Mouse (Mus musculus): ENCODE measurements at regions not wholly inside any gene's neighbourhood (a gene's known extent, or its start where the extent isn't known, plus 50 kb on each side); places are given as distances from the start of the nearest gene placed in this dataset.

- 75% methylated on average over 2 of the region's 2 CpGs for WGBS
- Histone ChIP-seq H3K9me3 (ENCODE audit: control insufficient read depth, low read depth, low read length) (no peaks in the 10 kb centered on the region), H3K36me3 (ENCODE audit: control insufficient read depth, insufficient read depth, low read length) (no peaks in the 10 kb centered on the region), H3K27ac (ENCODE audit: low read length) (no peak overlapping the region), H3K27me3 (ENCODE audit: control insufficient read depth, insufficient read depth, low read length) (no peaks in the 10 kb centered on the region), H3K4me2 (replicated peaks; ENCODE audit: low read depth, low read length) (no peak overlapping the region), H3K4me1 (ENCODE audit: control insufficient read depth, insufficient read depth, low read length) (peaks cover 3% of the 10 kb centered on the region; the same call in 1 of the 2 replicates), H3K4me3 (ENCODE audit: low read depth, low read length) (no peak overlapping the region), H3K9ac (replicated peaks; ENCODE audit: low read depth, low read length) (no peak overlapping the region)
- no peak for ATAC-seq (ENCODE audit: insufficient number of reproducible peaks, insufficient read depth, low FRiP score, low read depth)
Measured at GRCm38 (mm10) chr17:49275421-49275820, 152.7 kb upstream of the Mocs1 start.

- WGBS, result 93% methylated on average over 2 of the region's 2 CpGs
- no peak for ATAC-seq (ENCODE audit: insufficient number of reproducible peaks, insufficient read depth, low FRiP score, low read depth)
- H3K4me2 ChIP-seq (replicated peaks; ENCODE audit: low read depth, low read length), result no peak overlapping the region
Measured at GRCm38 (mm10) chr17:49275916-49276315, 152.2 kb upstream of the Mocs1 start.

GRCm38 (mm10) chr17:49278541-49278940 is 149.6 kb upstream of the Mocs1 start:
- no peaks in the 10 kb centered on the region for H3K27me3 ChIP-seq (ENCODE audit: control insufficient read depth, insufficient read depth, low read length)
- H3K9ac ChIP-seq (replicated peaks; ENCODE audit: low read depth, low read length), result no peak overlapping the region
- no peaks in the 10 kb centered on the region for H3K36me3 ChIP-seq (ENCODE audit: control insufficient read depth, insufficient read depth, low read length)
- 53% methylated on average over 8 of the region's 8 CpGs for WGBS
- no peak overlapping the region for H3K4me2 ChIP-seq (replicated peaks; ENCODE audit: low read depth, low read length)
- peaks cover 3% of the 10 kb centered on the region; the same call in 1 of the 2 replicates for H3K4me1 ChIP-seq (ENCODE audit: control insufficient read depth, insufficient read depth, low read length)
- no peak for ATAC-seq (ENCODE audit: insufficient number of reproducible peaks, insufficient read depth, low FRiP score, low read depth)
- H3K27ac ChIP-seq (ENCODE audit: low read length), result peak overlapping the region; percentile 39; the same call in 1 of the 2 replicates
- H3K9me3 ChIP-seq (ENCODE audit: control insufficient read depth, low read depth, low read length), result no peaks in the 10 kb centered on the region
- H3K4me3 ChIP-seq (ENCODE audit: low read depth, low read length), result no peak overlapping the region

More at GRCm38 (mm10) chr17:49275916-49276315, 152.2 kb upstream of the Mocs1 start:
- H3K27me3 ChIP-seq (ENCODE audit: control insufficient read depth, insufficient read depth, low read length), result no peaks in the 10 kb centered on the region
- H3K9ac ChIP-seq (replicated peaks; ENCODE audit: low read depth, low read length), result no peak overlapping the region
- H3K4me1 ChIP-seq (ENCODE audit: control insufficient read depth, insufficient read depth, low read length), result peaks cover 3% of the 10 kb centered on the region; the same call in 1 of the 2 replicates
- H3K27ac ChIP-seq (ENCODE audit: low read length), result no peak overlapping the region
- no peaks in the 10 kb centered on the region for H3K9me3 ChIP-seq (ENCODE audit: control insufficient read depth, low read depth, low read length)
- no peak overlapping the region for H3K4me3 ChIP-seq (ENCODE audit: low read depth, low read length)
- no peaks in the 10 kb centered on the region for H3K36me3 ChIP-seq (ENCODE audit: control insufficient read depth, insufficient read depth, low read length)

- no peak overlapping the region for H3K4me3 ChIP-seq (ENCODE audit: low read depth, low read length)
- H3K36me3 ChIP-seq (ENCODE audit: control insufficient read depth, insufficient read depth, low read length), result no peaks in the 10 kb centered on the region
- peak overlapping the region; percentile 39; the same call in 1 of the 2 replicates for H3K27ac ChIP-seq (ENCODE audit: low read length)
- no peaks in the 10 kb centered on the region for H3K27me3 ChIP-seq (ENCODE audit: control insufficient read depth, insufficient read depth, low read length)
- no peak overlapping the region for H3K4me2 ChIP-seq (replicated peaks; ENCODE audit: low read depth, low read length)
- H3K9me3 ChIP-seq (ENCODE audit: control insufficient read depth, low read depth, low read length), result no peaks in the 10 kb centered on the region
- 67% methylated on average over 10 of the region's 10 CpGs for WGBS
- H3K9ac ChIP-seq (replicated peaks; ENCODE audit: low read depth, low read length), result no peak overlapping the region
- no peak for ATAC-seq (ENCODE audit: insufficient number of reproducible peaks, insufficient read depth, low FRiP score, low read depth)
- H3K4me1 ChIP-seq (ENCODE audit: control insufficient read depth, insufficient read depth, low read length), result peaks cover 3% of the 10 kb centered on the region; the same call in 1 of the 2 replicates
Measured at GRCm38 (mm10) chr17:49278973-49279727, 149.0 kb upstream of the Mocs1 start.

GRCm38 (mm10) chr17:49281344-49281743 is 146.8 kb upstream of the Mocs1 start:
- no peak overlapping the region for H3K4me3 ChIP-seq (ENCODE audit: low read depth, low read length)
- WGBS, result 77% methylated on average over 13 of the region's 13 CpGs
- no peak overlapping the region for H3K27ac ChIP-seq (ENCODE audit: low read length)
- no peak overlapping the region for H3K4me2 ChIP-seq (replicated peaks; ENCODE audit: low read depth, low read length)
- no peaks in the 10 kb centered on the region for H3K36me3 ChIP-seq (ENCODE audit: control insufficient read depth, insufficient read depth, low read length)
- no peaks in the 10 kb centered on the region for H3K9me3 ChIP-seq (ENCODE audit: control insufficient read depth, low read depth, low read length)
- no peak overlapping the region for H3K9ac ChIP-seq (replicated peaks; ENCODE audit: low read depth, low read length)
- no peaks in the 10 kb centered on the region for H3K27me3 ChIP-seq (ENCODE audit: control insufficient read depth, insufficient read depth, low read length)
- peaks cover 3% of the 10 kb centered on the region; the same call in 1 of the 2 replicates for H3K4me1 ChIP-seq (ENCODE audit: control insufficient read depth, insufficient read depth, low read length)
- no peak for ATAC-seq (ENCODE audit: insufficient number of reproducible peaks, insufficient read depth, low FRiP score, low read depth)

GRCm38 (mm10) chr17:49282498-49282897 is 145.7 kb upstream of the Mocs1 start:
- no peak for ATAC-seq (ENCODE audit: insufficient number of reproducible peaks, insufficient read depth, low FRiP score, low read depth)
- H3K4me3 ChIP-seq (ENCODE audit: low read depth, low read length), result no peak overlapping the region
- no peak overlapping the region for H3K4me2 ChIP-seq (replicated peaks; ENCODE audit: low read depth, low read length)
- H3K36me3 ChIP-seq (ENCODE audit: control insufficient read depth, insufficient read depth, low read length), result no peaks in the 10 kb centered on the region
- no peak overlapping the region for H3K9ac ChIP-seq (replicated peaks; ENCODE audit: low read depth, low read length)
- H3K4me1 ChIP-seq (ENCODE audit: control insufficient read depth, insufficient read depth, low read length), result peaks cover 3% of the 10 kb centered on the region; the same call in 1 of the 2 replicates
- WGBS, result 83% methylated on average over 10 of the region's 10 CpGs
- H3K27ac ChIP-seq (ENCODE audit: low read length), result no peak overlapping the region
- no peaks in the 10 kb centered on the region for H3K27me3 ChIP-seq (ENCODE audit: control insufficient read depth, insufficient read depth, low read length)
- H3K9me3 ChIP-seq (ENCODE audit: control insufficient read depth, low read depth, low read length), result no peaks in the 10 kb centered on the region

- H3K4me3 ChIP-seq (ENCODE audit: low read depth, low read length), result no peak overlapping the region
- no peak for ATAC-seq (ENCODE audit: insufficient number of reproducible peaks, insufficient read depth, low FRiP score, low read depth)
- H3K27ac ChIP-seq (ENCODE audit: low read length), result no peak overlapping the region
- no peak overlapping the region for H3K9ac ChIP-seq (replicated peaks; ENCODE audit: low read depth, low read length)
- H3K36me3 ChIP-seq (ENCODE audit: control insufficient read depth, insufficient read depth, low read length), result no peaks in the 10 kb centered on the region
- no peaks in the 10 kb centered on the region for H3K4me1 ChIP-seq (ENCODE audit: control insufficient read depth, insufficient read depth, low read length)
- no peaks in the 10 kb centered on the region for H3K9me3 ChIP-seq (ENCODE audit: control insufficient read depth, low read depth, low read length)
- H3K4me2 ChIP-seq (replicated peaks; ENCODE audit: low read depth, low read length), result no peak overlapping the region
- WGBS, result 89% methylated on average over 5 of the region's 5 CpGs
- no peaks in the 10 kb centered on the region for H3K27me3 ChIP-seq (ENCODE audit: control insufficient read depth, insufficient read depth, low read length)
Measured at GRCm38 (mm10) chr17:49283491-49283890, 144.7 kb upstream of the Mocs1 start.

- WGBS, result 79% methylated on average over 3 of the region's 3 CpGs
- H3K9me3 ChIP-seq (ENCODE audit: control insufficient read depth, low read depth, low read length), result no peaks in the 10 kb centered on the region
- no peaks in the 10 kb centered on the region for H3K4me1 ChIP-seq (ENCODE audit: control insufficient read depth, insufficient read depth, low read length)
- H3K9ac ChIP-seq (replicated peaks; ENCODE audit: low read depth, low read length), result no peak overlapping the region
- H3K4me3 ChIP-seq (ENCODE audit: low read depth, low read length), result no peak overlapping the region
- H3K27me3 ChIP-seq (ENCODE audit: control insufficient read depth, insufficient read depth, low read length), result no peaks in the 10 kb centered on the region
- no peak overlapping the region for H3K4me2 ChIP-seq (replicated peaks; ENCODE audit: low read depth, low read length)
- H3K36me3 ChIP-seq (ENCODE audit: control insufficient read depth, insufficient read depth, low read length), result no peaks in the 10 kb centered on the region
- ATAC-seq (ENCODE audit: insufficient number of reproducible peaks, insufficient read depth, low FRiP score, low read depth), result no peak
- H3K27ac ChIP-seq (ENCODE audit: low read length), result no peak overlapping the region
Measured at GRCm38 (mm10) chr17:49291636-49292035, 136.5 kb upstream of the Mocs1 start.
